Mouse (Mus musculus) heart, adult 2 months (tissue): ENCODE measurements around the gene Tnfrsf25. TPM values are rescaled to one million over a fixed set of nuclear protein-coding genes. Genes with fewer than 3 reads are reported as not detected.

Experiments used
- DNase-seq, 2 experiments: peaks; one replicate each; pipeline ENCODE4 v3.0.0; 2021
- H3K27ac ChIP-seq: fragments of 200-600 bp; 2 replicates; pipeline ENCODE4 v1.8.1; 2022
- H3K27me3 ChIP-seq: fragments of 200-500 bp; 2 replicates; pipeline ENCODE4 v1.6.1; 2012; ENCODE audit warnings: mild to moderate bottlenecking, low read length, inconsistent platforms, mixed read lengths; ENCODE audit not compliant: control insufficient read depth, insufficient read depth
- H3K36me3 ChIP-seq: fragments of 200-500 bp; 2 replicates; pipeline ENCODE4 v1.6.1; 2012; ENCODE audit warnings: low read length, inconsistent platforms; ENCODE audit not compliant: control insufficient read depth, insufficient read depth
- H3K4me1 ChIP-seq: fragments of 200-500 bp; 2 replicates; pipeline ENCODE4 v1.6.1; 2011; ENCODE audit warnings: low read length; ENCODE audit not compliant: control insufficient read depth, insufficient read depth
- H3K4me3 ChIP-seq: fragments of 200-600 bp; 2 replicates; pipeline ENCODE4 v1.8.1; 2022
- H3K79me2 ChIP-seq: fragments of 200-500 bp; replicated peaks from 2 replicates; pipeline ENCODE4 v1.6.1; 2012; ENCODE audit warnings: mild to moderate bottlenecking, inconsistent platforms, low read length, moderate library complexity, mixed read lengths; ENCODE audit not compliant: control insufficient read depth, insufficient read depth
- H3K9ac ChIP-seq: fragments of 200-500 bp; 2 replicates; pipeline ENCODE4 v1.6.1; 2012; ENCODE audit warnings: low read depth, mild to moderate bottlenecking, control low read depth, inconsistent platforms, low read length, mixed read lengths
- CTCF ChIP-seq: fragments of 200-600 bp; IDR thresholded peaks from 2 replicates; pipeline ENCODE4 v1.8.1; 2022; ENCODE audit warnings: antibody characterized with exemption, mild to moderate bottlenecking, moderate library complexity
- EP300 ChIP-seq: fragments of 200-500 bp; IDR thresholded peaks from 2 replicates; pipeline ENCODE4 v1.6.1; 2011; ENCODE audit warnings: low read depth, low read length, control low read depth; ENCODE audit not compliant: insufficient read depth
- POLR2A ChIP-seq: fragments of 200-500 bp; IDR thresholded peaks from 2 replicates; pipeline ENCODE4 v1.6.1; 2011; ENCODE audit warnings: mild to moderate bottlenecking, low read depth, low read length, control low read depth; ENCODE audit not compliant: insufficient read depth
- WGBS: fragments of 180-500 bp; shearing (Covaris S2); methylation state at CpG from one replicate; pipeline ENCODE4 v1.1.7; 2018; 5-methylcytosine and 5-hydroxymethylcytosine counted together
- intact Hi-C: fragments of 180-260 bp; cut with DNase I; formaldehyde crosslinking; loops from one replicate; pipeline ENCODE4 v1.15.1; 2025
- polyA plus RNA-seq: library from polyadenylated mRNA; depleted of rRNA; stranded (reverse); fragments of >200 nt; gene quantifications from 2 replicates; pipeline ENCODE4 v1.2.3, GENCODE M21; 2012
- total RNA-seq, 2 experiments: library from RNA; stranded (reverse); gene quantifications; 2 replicates each; pipeline ENCODE4 v1.2.3; 2021

The Tnfrsf25 gene
- total and polyA plus RNA-seq, 3 experiments, result 1.4 to 6.1 (median 2.4) TPM

- 94% methylated on average over 5 of the region's 5 CpGs for WGBS
- Histone ChIP-seq H3K79me2 (no peaks in the 10 kb centered on the region), H3K9ac (no peak overlapping the region), H3K36me3 (no peaks in the 10 kb centered on the region), H3K27me3 (no peaks in the 10 kb centered on the region), H3K4me1 (no peaks in the 10 kb centered on the region), H3K4me3 (no peak overlapping the region), H3K27ac (no peak overlapping the region)
- TF ChIP-seq EP300 (no peak), POLR2A (no peak)
- intact Hi-C loops, result no loop called here
- DNase-seq, result no peak
These were observed 7.1 kb upstream of the Tnfrsf25 start for GRCm38 (mm10) chr4:152108673-152109072.

GRCm38 (mm10) chr4:152109509-152109908 lies 6.2 kb upstream of the Tnfrsf25 start:
- Histone ChIP-seq H3K4me3 (no peak overlapping the region), H3K79me2 (no peaks in the 10 kb centered on the region), H3K27ac (no peak overlapping the region), H3K4me1 (no peaks in the 10 kb centered on the region), H3K9ac (no peak overlapping the region), H3K27me3 (no peaks in the 10 kb centered on the region), H3K36me3 (no peaks in the 10 kb centered on the region)
- peak; percentile 28; the same call in 1 of the 2 replicates for TF ChIP-seq CTCF
- TF ChIP-seq POLR2A, result no peak
- intact Hi-C loops, result no loop called here
- DNase-seq, result no peak
- WGBS, result 69% methylated on average over 3 of the region's 3 CpGs

GRCm38 (mm10) chr4:152110689-152111088 lies 5.0 kb upstream of the Tnfrsf25 start:
- TF ChIP-seq EP300 (no peak), POLR2A (no peak), CTCF (no peak)
- peaks cover 2% of the 10 kb centered on the region; the same call in 1 of the 2 replicates for H3K36me3 ChIP-seq
- H3K4me3 ChIP-seq, result no peak overlapping the region
- H3K27ac ChIP-seq, result no peak overlapping the region
- H3K79me2 ChIP-seq, result no peaks in the 10 kb centered on the region
- no peak for DNase-seq
- peaks cover 3% of the 10 kb centered on the region for H3K4me1 ChIP-seq
- H3K9ac ChIP-seq, result no peak overlapping the region
- 82% methylated on average over 4 of the region's 4 CpGs for WGBS
- intact Hi-C loops, result no loop called here
- H3K27me3 ChIP-seq, result no peaks in the 10 kb centered on the region; the same call in 1 of the 2 replicates

GRCm38 (mm10) chr4:152112329-152112728 lies 3.4 kb upstream of the Tnfrsf25 start:
- Histone ChIP-seq H3K36me3 (peaks cover 2% of the 10 kb centered on the region; the same call in 1 of the 2 replicates), H3K27me3 (peaks cover 2% of the 10 kb centered on the region), H3K27ac (no peak overlapping the region), H3K9ac (no peak overlapping the region), H3K4me3 (no peak overlapping the region), H3K4me1 (peaks cover 3% of the 10 kb centered on the region), H3K79me2 (no peaks in the 10 kb centered on the region)
- TF ChIP-seq CTCF (no peak), POLR2A (no peak), EP300 (no peak)
- 90% methylated on average over 9 of the region's 9 CpGs for WGBS
- intact Hi-C loops, result no loop called here
- DNase-seq, result no peak

- Histone ChIP-seq H3K4me3 (no peak overlapping the region), H3K27me3 (peaks cover 2% of the 10 kb centered on the region), H3K9ac (no peak overlapping the region), H3K36me3 (peaks cover 2% of the 10 kb centered on the region; the same call in 1 of the 2 replicates), H3K79me2 (no peaks in the 10 kb centered on the region), H3K4me1 (peaks cover 3% of the 10 kb centered on the region), H3K27ac (no peak overlapping the region)
- TF ChIP-seq EP300 (no peak), POLR2A (no peak), CTCF (0 out of 2 replicates have a peak, but pooled peaks have one; percentile 2)
- WGBS, result 83% methylated on average over 16 of the region's 16 CpGs
- intact Hi-C loops, result no loop called here
- no peak for DNase-seq
These were observed 1.7 kb upstream of the Tnfrsf25 start for GRCm38 (mm10) chr4:152114080-152114479.

GRCm38 (mm10) chr4:152117538-152117937 lies 1.8 kb downstream of the Tnfrsf25 start:
- H3K9ac ChIP-seq, result no peak overlapping the region
- H3K79me2 ChIP-seq, result no peaks in the 10 kb centered on the region
- no peak for DNase-seq
- peaks cover 2% of the 10 kb centered on the region; the same call in 1 of the 2 replicates for H3K36me3 ChIP-seq
- no peak for TF ChIP-seq CTCF
- TF ChIP-seq EP300, result no peak
- TF ChIP-seq POLR2A, result no peak
- H3K27ac ChIP-seq, result no peak overlapping the region
- H3K4me3 ChIP-seq, result no peak overlapping the region
- WGBS, result 73% methylated on average over 9 of the region's 9 CpGs
- H3K27me3 ChIP-seq, result peaks cover 6% of the 10 kb centered on the region
- peaks cover 6% of the 10 kb centered on the region for H3K4me1 ChIP-seq
- intact Hi-C loops, result no loop called here
